ENCODE assay signal across 20 mouse cellular contexts in the genomic region with DNA sequence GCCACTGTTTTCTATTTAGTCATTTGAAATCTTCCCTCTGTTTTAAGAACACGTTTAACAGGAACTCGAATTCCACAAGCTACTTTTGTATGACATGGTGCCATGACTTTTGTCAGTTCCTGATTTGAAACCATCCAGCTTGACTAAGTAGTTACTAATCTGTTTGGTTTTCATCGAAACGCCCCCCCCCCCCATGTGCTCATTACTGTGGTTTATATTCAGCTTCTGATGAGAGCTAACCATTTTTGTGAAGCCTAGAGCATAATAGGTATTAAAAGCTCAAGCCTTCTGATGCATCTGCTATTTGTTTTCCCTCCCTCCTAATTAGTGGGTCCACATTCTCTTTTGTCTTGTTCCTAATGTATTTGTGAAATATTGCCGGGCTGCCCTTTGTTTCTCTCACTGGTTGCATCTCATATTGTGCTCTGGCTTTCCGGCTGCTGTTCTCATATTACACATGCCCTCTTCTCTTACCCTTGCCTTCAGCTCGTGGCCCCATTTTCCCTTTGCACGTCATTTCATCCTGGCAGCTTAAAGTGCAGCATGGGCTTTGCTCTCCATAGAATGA.
DNase-seq lines count a peak whose midpoint lies in the region; ATAC-seq and TF ChIP-seq lines count a peak whose summit lies in the region.
"Had no signal": no experiment of that assay in that cellular context is flagged by ENCODE, and none has a peak within 500 bp of the region (broad histone marks: within the 10 kb centered on the region; RNA-seq: fewer than 3 reads in every experiment).

No protein-coding gene starts in this region.

- H3K9me3 ChIP-seq in forebrain, embryonic 12.5 days: no peaks in the 10 kb centered on the region
- no peaks in the 10 kb centered on the region for H3K9me3 ChIP-seq in forebrain, embryonic 11.5 days (ENCODE audit: control insufficient read depth, low read length)
- no peaks in the 10 kb centered on the region for H3K9me3 ChIP-seq in kidney, postnatal 0 days (replicated peaks; ENCODE audit: low read length)
- H3K9me3 ChIP-seq in hindbrain, postnatal 0 days (ENCODE audit: low read length): no peaks in the 10 kb centered on the region
- H3K9me3 ChIP-seq: embryonic facial prominence, embryonic 12.5 days; heart, embryonic 10.5 days; hindbrain, embryonic 12.5 days had no signal

- 29% methylated on average over 8 of the region's 8 CpGs for WGBS in forebrain, embryonic 12.5 days
- WGBS in forebrain, embryonic 11.5 days: 50% methylated on average over 8 of the region's 8 CpGs
- WGBS in kidney, postnatal 0 days: 54% methylated on average over 8 of the region's 8 CpGs
- 67% methylated on average over 8 of the region's 8 CpGs for WGBS in hindbrain, postnatal 0 days

- no peaks in the 10 kb centered on the region for H3K36me3 ChIP-seq in forebrain, embryonic 12.5 days (replicated peaks)
- H3K36me3 ChIP-seq in forebrain, embryonic 11.5 days (ENCODE audit: control insufficient read depth, insufficient read depth, low read length): no peaks in the 10 kb centered on the region
- H3K36me3 ChIP-seq in kidney, postnatal 0 days (ENCODE audit: insufficient read depth, low read length): no peaks in the 10 kb centered on the region
- H3K36me3 ChIP-seq in hindbrain, postnatal 0 days (ENCODE audit: insufficient read depth, low read length): no peaks in the 10 kb centered on the region
- H3K36me3 ChIP-seq: embryonic facial prominence, embryonic 12.5 days; heart, embryonic 10.5 days; hindbrain, embryonic 12.5 days had no signal

- TF ChIP-seq CTCF in kidney, postnatal 0 days (IDR thresholded peaks at IDR 0.05; ENCODE audit: low read depth): no peak
- no peak for TF ChIP-seq CTCF in hindbrain, postnatal 0 days (IDR thresholded peaks at IDR 0.05; ENCODE audit: low read depth)

- no peak overlapping the region for H3K4me3 ChIP-seq in forebrain, embryonic 12.5 days (replicated peaks)
- H3K4me3 ChIP-seq in forebrain, embryonic 11.5 days (ENCODE audit: low read depth, low read length): no peak overlapping the region
- H3K4me3 ChIP-seq in kidney, postnatal 0 days (replicated peaks; ENCODE audit: low read depth, low read length): no peak overlapping the region
- no peak overlapping the region for H3K4me3 ChIP-seq in hindbrain, postnatal 0 days (ENCODE audit: low read length)
- H3K4me3 ChIP-seq: embryonic facial prominence, embryonic 12.5 days; heart, embryonic 10.5 days; hindbrain, embryonic 12.5 days had no signal

- H3K4me2 ChIP-seq in forebrain, embryonic 12.5 days: no peak overlapping the region
- H3K4me2 ChIP-seq in forebrain, embryonic 11.5 days (ENCODE audit: low read depth, low read length, severe bottlenecking): no peak overlapping the region
- no peak overlapping the region for H3K4me2 ChIP-seq in kidney, postnatal 0 days (ENCODE audit: low read length)
- no peak overlapping the region for H3K4me2 ChIP-seq in hindbrain, postnatal 0 days (ENCODE audit: low read depth, low read length)
- H3K4me2 ChIP-seq: embryonic facial prominence, embryonic 12.5 days; hindbrain, embryonic 12.5 days had no signal

- H3K9ac ChIP-seq in forebrain, embryonic 12.5 days: no peak overlapping the region
- H3K9ac ChIP-seq in forebrain, embryonic 11.5 days (ENCODE audit: low read length): no peak overlapping the region
- no peak overlapping the region for H3K9ac ChIP-seq in kidney, postnatal 0 days (ENCODE audit: low read depth, low read length)
- H3K9ac ChIP-seq in hindbrain, postnatal 0 days (replicated peaks; ENCODE audit: low read length): no peak overlapping the region
- H3K9ac ChIP-seq: embryonic facial prominence, embryonic 12.5 days; hindbrain, embryonic 12.5 days had no signal

- H3K4me1 ChIP-seq in forebrain, embryonic 12.5 days: no peaks in the 10 kb centered on the region
- H3K4me1 ChIP-seq in forebrain, embryonic 11.5 days (replicated peaks; ENCODE audit: control insufficient read depth, insufficient read depth, low read length): no peaks in the 10 kb centered on the region; the same call in 1 of the 2 replicates
- H3K4me1 ChIP-seq in kidney, postnatal 0 days (replicated peaks; ENCODE audit: insufficient read depth, low read length): no peaks in the 10 kb centered on the region
- no peaks in the 10 kb centered on the region for H3K4me1 ChIP-seq in hindbrain, postnatal 0 days (ENCODE audit: insufficient read depth, low read length)
- H3K4me1 ChIP-seq: embryonic facial prominence, embryonic 12.5 days; heart, embryonic 10.5 days; hindbrain, embryonic 12.5 days had no signal

- no peaks in the 10 kb centered on the region for H3K27me3 ChIP-seq in forebrain, embryonic 12.5 days
- no peaks in the 10 kb centered on the region for H3K27me3 ChIP-seq in forebrain, embryonic 11.5 days (ENCODE audit: control insufficient read depth, insufficient read depth, low read length)
- H3K27me3 ChIP-seq in kidney, postnatal 0 days (ENCODE audit: insufficient read depth, low read length): no peaks in the 10 kb centered on the region
- no peaks in the 10 kb centered on the region for H3K27me3 ChIP-seq in hindbrain, postnatal 0 days (ENCODE audit: insufficient read depth, low read length)
- H3K27me3 ChIP-seq: embryonic facial prominence, embryonic 12.5 days; hindbrain, embryonic 12.5 days had no signal

- ATAC-seq in forebrain, embryonic 12.5 days (ENCODE audit: low FRiP score): 0 out of 2 replicates have a peak, but pooled peaks have one; percentile 23
- ATAC-seq in forebrain, embryonic 11.5 days (replicated peaks; ENCODE audit: low FRiP score): no peak
- ATAC-seq in kidney, postnatal 0 days (replicated peaks; ENCODE audit: low FRiP score, low read depth): no peak
- ATAC-seq in hindbrain, postnatal 0 days: no peak
- ATAC-seq: hindbrain, embryonic 16.5 days had no signal

- no peak for DNase-seq in forebrain, embryonic 11.5 days (ENCODE audit: low spot score)
- DNase-seq in kidney, postnatal 0 days (ENCODE audit: low spot score): peak; percentile 5
- no peak for DNase-seq in kidney, postnatal 36 days
- DNase-seq in brain, adult 2 months (ENCODE audit: low read depth, low spot score): peak; percentile 70
- peak; percentile 91 for DNase-seq in retina, postnatal 1 day
- no peak for DNase-seq in hindbrain, postnatal 0 days (ENCODE audit: low spot score)
- DNase-seq: adrenal gland, adult 2 months; adrenal gland, postnatal 25 days; cerebellum, adult 11 months; cerebellum, adult 8-10 months; embryo, embryonic 11 days; gastrocnemius, postnatal 10 days; heart, adult 18-20 months; heart, postnatal 10 days; heart, postnatal 4 days had no signal

- no peak overlapping the region for H3K27ac ChIP-seq in forebrain, embryonic 12.5 days
- H3K27ac ChIP-seq in forebrain, embryonic 11.5 days (ENCODE audit: low read depth, low read length): no peak overlapping the region
- no peak overlapping the region for H3K27ac ChIP-seq in kidney, postnatal 0 days
- no peak overlapping the region for H3K27ac ChIP-seq in hindbrain, postnatal 0 days
- H3K27ac ChIP-seq: embryonic facial prominence, embryonic 12.5 days; heart, embryonic 10.5 days; hindbrain, embryonic 12.5 days had no signal

Comparison
In these comparisons a context has a peak if more than half of its experiments do, and no peak if none do; other contexts are left out.
1. DNase-seq: peak in kidney, postnatal 0 days (single experiment), brain, adult 2 months (single experiment) and retina, postnatal 1 day (single experiment); none in forebrain, embryonic 11.5 days (single experiment), kidney, postnatal 36 days (0 of 2) and hindbrain, postnatal 0 days (single experiment).